Mouse (Mus musculus) lung, embryonic 16.5 days (tissue): ENCODE measurements around the gene S100a5. TPM values are rescaled to one million over a fixed set of nuclear protein-coding genes. Genes with fewer than 3 reads are reported as not detected.

Experiments
- ATAC-seq: fragments of 200-750 bp; cut with Nextera tagmentation; 2 replicates; pipeline ENCODE4 v1.8.0; 2017; ENCODE audit warnings: low read depth, mild to moderate bottlenecking, moderate library complexity
- H3K27ac ChIP-seq: fragments of 300-500 bp; sonication (generic); 2 replicates; pipeline ENCODE4 v1.5.1; 2014; ENCODE audit warnings: mild to moderate bottlenecking, control low read depth, low read length
- H3K27me3 ChIP-seq: fragments of 300-500 bp; sonication (generic); 2 replicates; pipeline ENCODE4 v1.6.1; 2014; ENCODE audit warnings: low read depth, low read length, mixed read lengths; ENCODE audit not compliant: control insufficient read depth, insufficient read depth
- H3K36me3 ChIP-seq: fragments of 300-500 bp; sonication (generic); 2 replicates; pipeline ENCODE4 v1.6.1; 2014; ENCODE audit warnings: low read length; ENCODE audit not compliant: control insufficient read depth, insufficient read depth
- H3K4me1 ChIP-seq: fragments of 300-500 bp; sonication (generic); replicated peaks from 2 replicates; pipeline ENCODE4 v1.6.1; 2014; ENCODE audit warnings: low read length, mixed read lengths; ENCODE audit not compliant: control insufficient read depth, insufficient read depth
- H3K4me2 ChIP-seq: fragments of 300-500 bp; sonication (generic); 2 replicates; pipeline ENCODE4 v1.6.1; 2014; ENCODE audit warnings: low read depth, low read length, control low read depth
- H3K4me3 ChIP-seq: fragments of 300-500 bp; sonication (generic); 2 replicates; pipeline ENCODE4 v1.5.1; 2014; ENCODE audit warnings: mild to moderate bottlenecking, low read length, control low read depth
- H3K9ac ChIP-seq: fragments of 300-500 bp; sonication (generic); 2 replicates; pipeline ENCODE4 v1.6.1; 2014; ENCODE audit warnings: low read length, control low read depth
- H3K9me3 ChIP-seq: fragments of 300-500 bp; sonication (generic); 2 replicates; pipeline ENCODE4 v1.6.1; 2016; ENCODE audit warnings: low read length; ENCODE audit not compliant: control insufficient read depth
- WGBS: fragments of 180-500 bp; shearing (Covaris S2); extraction: QIAGEN DNeasy Blood & Tissue Kit; methylation state at CpG from one replicate; pipeline ENCODE4 v1.1.7; 2014; 5-methylcytosine and 5-hydroxymethylcytosine counted together
- polyA plus RNA-seq: library from polyadenylated mRNA; unstranded; fragments of >200 nt; fragmentation: Nextera tagmentation; extraction: Ambion mirVana; gene quantifications from 2 replicates; pipeline ENCODE4 v1.2.1, GENCODE M21; 2015

Gene S100a5
- polyA plus RNA-seq, 1 experiment from 2014 or later = not detected

- H3K9ac ChIP-seq = no peak overlapping the region
- no peak for ATAC-seq
Observed at GRCm38 (mm10) chr3:90583893-90584292, 24.4 kb upstream of the S100a5 start.

GRCm38 (mm10) chr3:90585595-90585994 is 22.7 kb upstream of the S100a5 start:
- ATAC-seq = peak; percentile 29; the same call in 1 of the 2 replicates
- H3K27ac ChIP-seq = no peak overlapping the region; the same call in 1 of the 2 replicates

More at GRCm38 (mm10) chr3:90583893-90584292, 24.4 kb upstream of the S100a5 start:
- Histone ChIP-seq H3K27ac (no peak overlapping the region), H3K4me3 (no peak overlapping the region), H3K4me1 (peaks cover 5% of the 10 kb centered on the region; the same call in 1 of the 2 replicates), H3K27me3 (no peaks in the 10 kb centered on the region), H3K9me3 (no peaks in the 10 kb centered on the region), H3K4me2 (no peak overlapping the region), H3K36me3 (no peaks in the 10 kb centered on the region)
- 33% methylated on average over 3 of the region's 3 CpGs for WGBS

GRCm38 (mm10) chr3:90586016-90586643 is 22.2 kb upstream of the S100a5 start:
- Histone ChIP-seq H3K27ac (peak overlapping the region; percentile 81), H3K27me3 (no peaks in the 10 kb centered on the region), H3K9me3 (no peaks in the 10 kb centered on the region), H3K4me2 (no peak overlapping the region), H3K4me3 (no peak overlapping the region), H3K4me1 (peaks cover 5% of the 10 kb centered on the region; the same call in 1 of the 2 replicates), H3K36me3 (no peaks in the 10 kb centered on the region), H3K9ac (no peak overlapping the region)
- 79% methylated on average over 15 of the region's 15 CpGs for WGBS
- no peak; the same call in 1 of the 2 replicates for ATAC-seq

More at GRCm38 (mm10) chr3:90585595-90585994, 22.7 kb upstream of the S100a5 start:
- Histone ChIP-seq H3K36me3 (no peaks in the 10 kb centered on the region), H3K4me1 (peaks cover 5% of the 10 kb centered on the region; the same call in 1 of the 2 replicates), H3K9ac (no peak overlapping the region), H3K4me2 (no peak overlapping the region), H3K9me3 (no peaks in the 10 kb centered on the region), H3K27me3 (no peaks in the 10 kb centered on the region), H3K4me3 (no peak overlapping the region)
- WGBS = 30% methylated on average over 5 of the region's 5 CpGs

- Histone ChIP-seq H3K4me1 (peaks cover 5% of the 10 kb centered on the region; the same call in 1 of the 2 replicates), H3K4me2 (no peak overlapping the region), H3K9me3 (no peaks in the 10 kb centered on the region), H3K4me3 (no peak overlapping the region), H3K36me3 (no peaks in the 10 kb centered on the region), H3K9ac (peak overlapping the region; percentile 7; the same call in 1 of the 2 replicates), H3K27ac (peak overlapping the region; percentile 81), H3K27me3 (no peaks in the 10 kb centered on the region)
- ATAC-seq = peak; percentile 86
- 40% methylated on average over 10 of the region's 10 CpGs for WGBS
Observed at GRCm38 (mm10) chr3:90586906-90587305, 21.4 kb upstream of the S100a5 start.

GRCm38 (mm10) chr3:90587361-90588101 is 20.8 kb upstream of the S100a5 start:
- Histone ChIP-seq H3K4me2 (no peak overlapping the region), H3K27ac (peak overlapping the region; percentile 81), H3K4me3 (no peak overlapping the region), H3K27me3 (no peaks in the 10 kb centered on the region), H3K9ac (peak overlapping the region; percentile 7; the same call in 1 of the 2 replicates), H3K36me3 (no peaks in the 10 kb centered on the region), H3K9me3 (no peaks in the 10 kb centered on the region), H3K4me1 (peaks cover 5% of the 10 kb centered on the region; the same call in 1 of the 2 replicates)
- 83% methylated on average over 14 of the region's 14 CpGs for whole genome bisulfite sequencing
- ATAC-seq = no peak

- ATAC-seq = no peak
- Histone ChIP-seq H3K9me3 (no peaks in the 10 kb centered on the region), H3K27ac (no peak overlapping the region), H3K36me3 (no peaks in the 10 kb centered on the region), H3K4me3 (no peak overlapping the region), H3K9ac (no peak overlapping the region), H3K27me3 (no peaks in the 10 kb centered on the region), H3K4me1 (peaks cover 5% of the 10 kb centered on the region; the same call in 1 of the 2 replicates), H3K4me2 (no peak overlapping the region)
- 58% methylated on average over 6 of the region's 6 CpGs for WGBS
Observed at GRCm38 (mm10) chr3:90589390-90589789, 18.9 kb upstream of the S100a5 start.

GRCm38 (mm10) chr3:90589947-90590346 is 18.4 kb upstream of the S100a5 start, which contains the start of gene S100a2:
Gene S100a2, plus strand, starts transcription at chr3:90590247.
- no peaks in the 10 kb centered on the region for H3K27me3 ChIP-seq
- H3K9ac ChIP-seq = no peak within 1 kb of the TSS
- ATAC-seq = no peak
- no peaks in the 10 kb centered on the region for H3K9me3 ChIP-seq
- peaks cover 5% of the 10 kb centered on the region; the same call in 1 of the 2 replicates for H3K4me1 ChIP-seq
- H3K36me3 ChIP-seq = no peaks in the 10 kb centered on the region
- H3K4me3 ChIP-seq = no peak within 1 kb of the TSS
- H3K4me2 ChIP-seq = no peak within 1 kb of the TSS
- WGBS = 74% methylated on average over 8 of the region's 8 CpGs
- H3K27ac ChIP-seq = no peak within 1 kb of the TSS

- Histone ChIP-seq H3K27me3 (no peaks in the 10 kb centered on the region), H3K9me3 (no peaks in the 10 kb centered on the region), H3K27ac (no peak overlapping the region), H3K4me2 (no peak overlapping the region), H3K9ac (no peak overlapping the region), H3K36me3 (no peaks in the 10 kb centered on the region), H3K4me3 (no peak overlapping the region), H3K4me1 (no peaks in the 10 kb centered on the region)
- WGBS = 72% methylated on average over 1 of the region's 1 CpGs
- no peak for ATAC-seq
Observed at GRCm38 (mm10) chr3:90594466-90594865, 13.9 kb upstream of the S100a5 start.

GRCm38 (mm10) chr3:90595556-90595955 is 12.8 kb upstream of the S100a5 start:
- ATAC-seq = no peak
- no peaks in the 10 kb centered on the region for H3K36me3 ChIP-seq
- no peaks in the 10 kb centered on the region for H3K4me1 ChIP-seq
- no peak overlapping the region for H3K4me2 ChIP-seq
- WGBS = 66% methylated on average over 5 of the region's 5 CpGs
- H3K4me3 ChIP-seq = no peak overlapping the region
- H3K9ac ChIP-seq = no peak overlapping the region
- no peaks in the 10 kb centered on the region for H3K9me3 ChIP-seq
- no peak overlapping the region for H3K27ac ChIP-seq
- H3K27me3 ChIP-seq = no peaks in the 10 kb centered on the region
